Mouse (Mus musculus): ENCODE measurements around the gene Plxnd1.

Plxnd1 gene

GRCm38 (mm10) chr6:115957681-115958080 lies 37.1 kb downstream of the Plxnd1 start:
- DNase-seq (ENCODE audit: low read depth, low spot score): no peak

- DNase-seq (ENCODE audit: low read depth, low spot score): no peak
These were observed 37.7 kb downstream of the Plxnd1 start for GRCm38 (mm10) chr6:115956922-115957601.

DNA sequence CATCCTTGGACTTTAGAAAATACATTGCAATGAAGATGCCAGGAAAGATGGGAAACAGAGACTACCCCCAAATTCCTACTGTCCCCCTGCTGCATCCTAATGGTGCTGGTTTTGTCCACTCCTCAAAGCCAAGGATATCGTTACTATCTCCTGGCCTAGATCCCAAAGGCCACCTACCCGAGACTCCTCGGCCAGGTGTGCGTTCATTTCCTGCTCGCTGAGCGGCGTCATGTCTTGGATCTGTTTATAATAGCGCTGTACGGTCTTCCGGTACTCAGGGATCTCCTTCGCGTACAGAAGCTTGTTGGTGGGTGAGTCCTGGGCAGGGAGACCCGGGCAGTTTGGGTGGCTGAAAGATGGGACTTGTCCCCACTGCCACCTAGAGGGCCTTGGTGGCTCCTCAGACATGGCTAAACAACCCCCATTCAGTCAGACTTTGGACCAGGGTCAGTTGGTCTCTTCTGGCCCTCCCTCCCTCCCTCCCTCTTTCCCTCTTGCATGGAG lies 38.3 kb downstream of the Plxnd1 start:
- DNase-seq (ENCODE audit: low read depth, low spot score): no peak

- no peak for DNase-seq (ENCODE audit: low read depth, low spot score)
These were observed 39.1 kb downstream of the Plxnd1 start for GRCm38 (mm10) chr6:115955664-115956063.

DNA sequence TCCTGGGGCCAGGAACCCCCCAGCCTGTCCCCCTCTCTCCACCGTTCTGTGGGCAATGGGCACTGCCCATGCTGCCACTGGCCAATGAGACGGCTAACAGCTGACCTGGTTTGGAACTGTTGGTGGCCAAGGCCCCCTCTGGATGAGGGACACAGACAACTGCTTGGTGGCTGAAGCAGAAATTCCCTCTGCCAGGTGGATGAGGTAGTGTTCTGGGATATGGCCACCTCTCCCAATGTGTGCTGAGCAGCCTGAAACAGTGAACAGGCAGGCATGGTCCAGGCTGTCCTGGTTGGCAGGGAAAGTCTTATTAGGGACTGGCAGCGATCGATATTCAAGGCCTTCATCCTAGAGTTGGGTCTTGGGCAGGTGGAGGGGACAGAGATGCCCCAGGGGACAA lies 39.6 kb downstream of the Plxnd1 start:
- DNase-seq (ENCODE audit: low read depth, low spot score): no peak

- DNase-seq (ENCODE audit: low read depth, low spot score): no peak
These were observed 40.2 kb downstream of the Plxnd1 start for GRCm38 (mm10) chr6:115954506-115955074.

DNA sequence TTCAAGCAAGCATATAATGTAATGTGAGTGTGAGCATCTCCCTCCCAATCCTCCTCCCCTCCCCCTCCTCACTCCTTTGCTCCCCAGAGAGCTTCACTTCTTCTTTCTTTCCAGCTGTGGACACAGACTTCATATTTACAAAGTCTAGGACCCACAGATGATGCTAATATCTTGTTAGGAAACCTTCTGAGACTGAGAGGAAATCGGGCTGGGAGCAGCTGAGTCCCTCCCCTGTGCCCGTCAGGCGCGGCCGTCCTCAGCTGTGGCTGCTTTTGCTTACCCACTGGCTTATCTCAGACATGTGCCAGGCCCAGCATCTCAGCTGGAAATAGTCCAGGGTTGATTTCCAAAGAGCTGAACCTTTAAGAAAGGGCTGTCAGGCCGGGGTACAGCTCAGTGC lies 48.4 kb downstream of the Plxnd1 start:
- no peak for DNase-seq (ENCODE audit: low read depth, low spot score)

DNA sequence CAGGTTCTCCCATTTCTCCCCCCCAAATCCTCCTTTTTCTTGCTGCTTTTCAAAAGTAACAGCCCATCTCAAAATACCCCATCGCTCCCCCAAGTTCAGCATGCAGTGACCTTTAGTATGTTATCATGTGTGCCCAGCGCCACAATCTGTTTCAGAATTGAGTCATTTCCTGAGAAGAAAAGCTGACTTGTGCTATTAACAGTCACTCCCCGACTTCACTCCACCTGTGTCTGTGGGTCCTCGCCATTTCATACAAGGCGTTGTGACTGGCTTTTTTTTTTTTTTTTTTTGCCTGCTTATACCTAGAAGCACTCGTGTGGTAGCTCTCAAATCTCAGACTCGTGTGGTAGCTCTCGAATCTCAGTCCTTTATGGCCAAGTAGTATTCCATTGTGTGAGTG lies 49.2 kb downstream of the Plxnd1 start:
- no peak for DNase-seq (ENCODE audit: low read depth, low spot score)

GRCm38 (mm10) chr6:115944638-115945037 lies 50.2 kb downstream of the Plxnd1 start, which contains the start of gene H1foo:
TSS of gene H1foo (plus strand) at chr6:115944938.
- no peak for DNase-seq (ENCODE audit: low read depth, low spot score)

GRCm38 (mm10) chr6:115943498-115944427 lies 51.0 kb downstream of the Plxnd1 start:
- no peak for DNase-seq (ENCODE audit: low read depth, low spot score)

DNA sequence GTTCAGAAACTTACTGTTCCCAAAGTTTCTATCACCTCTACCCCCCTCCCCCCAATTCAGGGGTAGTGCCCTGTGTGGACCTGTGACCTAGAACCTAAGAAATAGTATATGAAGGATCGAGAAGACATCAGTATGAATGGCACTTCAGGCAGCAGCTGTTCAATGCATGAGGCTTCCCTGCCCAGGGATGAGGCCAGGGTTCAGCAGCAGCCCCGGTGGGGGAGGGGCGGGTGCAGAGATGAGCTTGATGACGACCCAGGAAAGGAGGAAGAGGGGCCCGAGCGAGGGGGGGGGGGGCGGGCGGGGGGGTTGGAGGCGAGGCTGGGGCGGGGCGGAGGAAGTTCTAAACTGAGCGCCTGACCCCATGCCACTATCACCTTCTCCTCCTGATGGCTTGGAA lies 53.7 kb downstream of the Plxnd1 start:
- no peak for DNase-seq (ENCODE audit: low read depth, low spot score)

DNA sequence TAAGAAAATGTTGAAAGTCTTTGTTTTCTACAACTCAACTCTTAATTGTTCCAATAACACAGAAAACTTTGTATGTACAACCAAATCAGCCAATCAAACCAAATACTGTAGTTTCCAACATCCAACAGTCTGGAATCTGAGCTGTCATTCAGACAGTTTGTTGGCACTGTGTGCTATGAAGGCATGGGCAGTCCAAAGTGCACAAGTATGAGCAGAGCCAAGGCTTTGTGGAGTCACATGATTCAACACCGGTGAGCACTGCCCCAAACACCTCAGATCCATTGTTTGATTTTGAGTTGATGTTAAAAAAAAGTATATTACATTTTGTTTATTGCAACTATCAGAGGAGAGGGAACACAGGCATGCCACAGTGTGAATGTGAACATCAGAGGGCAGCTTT lies 54.2 kb downstream of the Plxnd1 start:
- DNase-seq (ENCODE audit: low read depth, low spot score): no peak

GRCm38 (mm10) chr6:115938798-115939197 lies 56.0 kb downstream of the Plxnd1 start:
- DNase-seq (ENCODE audit: low read depth, low spot score): no peak

- no peak for DNase-seq (ENCODE audit: low read depth, low spot score)
These were observed 56.8 kb downstream of the Plxnd1 start for GRCm38 (mm10) chr6:115938011-115938410.

DNA sequence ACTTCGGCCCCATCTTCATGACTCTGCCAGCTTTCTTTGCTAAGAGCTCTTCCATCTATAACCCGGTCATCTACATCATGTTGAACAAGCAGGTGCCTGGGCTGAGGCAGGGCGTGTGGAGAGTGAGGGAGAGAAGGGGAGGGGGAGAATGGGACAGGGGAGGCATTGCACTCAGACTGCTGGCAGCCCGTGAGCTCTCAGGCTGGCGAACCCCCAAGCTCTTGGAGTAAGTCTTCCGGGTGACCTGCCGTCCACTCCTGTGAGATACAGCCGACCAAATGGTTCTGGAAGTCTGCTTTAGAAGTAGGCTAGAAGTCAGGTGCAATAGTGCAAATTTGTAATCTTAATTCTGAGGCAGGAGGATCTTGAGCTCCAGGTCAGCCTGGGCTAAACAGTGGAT lies 59.3 kb downstream of the Plxnd1 start:
- DNase-seq (ENCODE audit: low read depth, low spot score): no peak

- DNase-seq (ENCODE audit: low read depth, low spot score): no peak
These were observed 62.4 kb downstream of the Plxnd1 start for GRCm38 (mm10) chr6:115932391-115932790.

DNA sequence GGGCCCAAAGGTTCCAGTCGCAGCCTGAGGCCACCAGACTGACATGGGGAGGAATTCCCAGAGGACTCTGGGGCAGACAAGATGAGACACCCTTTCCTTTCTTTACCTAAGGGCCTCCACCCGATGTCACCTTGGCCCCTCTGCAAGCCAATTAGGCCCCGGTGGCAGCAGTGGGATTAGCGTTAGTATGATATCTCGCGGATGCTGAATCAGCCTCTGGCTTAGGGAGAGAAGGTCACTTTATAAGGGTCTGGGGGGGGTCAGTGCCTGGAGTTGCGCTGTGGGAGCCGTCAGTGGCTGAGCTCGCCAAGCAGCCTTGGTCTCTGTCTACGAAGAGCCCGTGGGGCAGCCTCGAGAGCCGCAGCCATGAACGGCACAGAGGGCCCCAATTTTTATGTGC lies 63.2 kb downstream of the Plxnd1 start, which contains the start of gene Rho:
Gene Rho (plus strand): TSS at position 110 of the 400 bp plus-strand sequence.
- DNase-seq (ENCODE audit: low read depth, low spot score): no peak

DNA sequence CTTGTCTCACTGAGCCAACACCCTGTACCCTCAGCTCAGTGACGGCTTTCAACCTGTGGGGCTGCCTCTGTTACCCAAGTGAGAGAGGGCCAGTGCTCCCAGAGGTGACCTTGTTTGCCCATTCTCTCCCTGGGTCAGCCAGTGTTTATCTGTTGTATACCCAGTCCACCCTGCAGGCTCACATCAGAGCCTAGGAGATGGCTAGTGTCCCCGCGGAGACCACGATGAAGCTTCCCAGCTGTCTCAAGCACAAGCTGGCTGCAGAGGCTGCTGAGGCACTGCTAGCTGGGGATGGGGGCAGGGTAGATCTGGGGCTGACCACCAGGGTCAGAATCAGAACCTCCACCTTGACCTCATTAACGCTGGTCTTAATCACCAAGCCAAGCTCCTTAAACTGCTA lies 64.8 kb downstream of the Plxnd1 start:
- no peak for DNase-seq (ENCODE audit: low read depth, low spot score)

GRCm38 (mm10) chr6:115927292-115928242 lies 67.2 kb downstream of the Plxnd1 start:
- no peak for DNase-seq (ENCODE audit: low read depth, low spot score)

GRCm38 (mm10) chr6:115926416-115926815 lies 68.4 kb downstream of the Plxnd1 start:
- no peak for DNase-seq (ENCODE audit: low read depth, low spot score)

GRCm38 (mm10) chr6:115924829-115925228 lies 70.0 kb downstream of the Plxnd1 start:
- DNase-seq (ENCODE audit: low read depth, low spot score): no peak

Measured in WW6 (cell line).